Mouse (Mus musculus) lung, adult 2 months (tissue): ENCODE measurements at regions not wholly inside any gene's neighbourhood (a gene's known extent, or its start where the extent isn't known, plus 50 kb on each side); places are given as distances from the start of the nearest gene placed in this dataset.
"Not testable (repeated sequence)": the region's sequence is repeated elsewhere in the genome, so short reads cannot be mapped to it uniquely, and the experiment has no call there.

ENCODE experiments used
- CTCF ChIP-seq: fragments of 200-500 bp; IDR thresholded peaks from 2 replicates; pipeline ENCODE4 v1.5.1; 2011; ENCODE audit warnings: mild to moderate bottlenecking, low read length, control low read depth; ENCODE audit not compliant: insufficient read depth
- POLR2A ChIP-seq: fragments of 200-500 bp; IDR thresholded peaks from 2 replicates; pipeline ENCODE4 v1.6.1; 2011; ENCODE audit warnings: low read depth, mild to moderate bottlenecking, control low read depth, low read length, borderline replicate concordance; ENCODE audit errors: extremely low read depth

DNA sequence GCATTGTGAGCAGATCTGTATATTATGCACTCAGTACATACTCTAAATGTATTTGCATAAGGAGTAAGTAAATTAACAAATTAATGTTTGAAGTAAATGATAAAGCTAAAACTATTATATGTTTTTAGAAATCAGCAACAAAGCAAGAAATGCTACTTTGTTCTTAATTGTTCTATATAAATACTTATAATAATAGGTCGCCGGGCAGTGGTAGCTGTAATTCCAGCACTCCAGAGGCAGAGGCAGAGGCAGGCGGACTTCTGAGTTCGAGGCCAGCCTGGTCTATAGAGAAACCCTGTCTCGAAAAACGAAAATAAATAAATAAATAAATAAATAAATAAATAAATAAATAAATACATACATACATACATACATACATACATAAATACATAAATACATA, 138.3 kb downstream of the Fam174a start:
- TF ChIP-seq POLR2A, CTCF: not testable (repeated sequence)
